Mouse (Mus musculus): ENCODE measurements around the gene Tmem30b. TPM values are rescaled to one million over a fixed set of nuclear protein-coding genes. Genes with fewer than 3 reads are reported as not detected.

Gene Tmem30b
- polyA plus RNA-seq, 1 experiment from 2014 or later: 31.9 TPM

DNA sequence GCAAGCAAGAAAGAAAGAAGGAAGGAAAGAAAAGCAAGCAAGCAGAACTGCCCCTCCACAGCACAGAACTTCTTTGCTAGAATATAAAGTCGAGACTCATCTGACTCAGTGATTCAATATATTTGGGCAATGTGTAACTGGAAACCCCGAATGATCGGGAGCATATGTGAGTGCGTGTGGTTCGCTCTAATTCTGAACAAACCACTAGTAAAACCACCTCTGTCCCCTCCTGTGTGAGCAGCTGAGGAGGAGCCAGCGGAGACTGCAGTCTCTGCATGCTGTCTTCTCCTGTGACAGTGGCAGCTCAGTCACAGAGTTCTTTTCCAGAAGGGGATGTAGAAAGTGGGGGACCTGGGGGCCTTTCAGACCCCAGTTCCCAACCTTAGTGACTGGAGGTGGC, 31.5 kb downstream of the Tmem30b start:
- H3K27me3 ChIP-seq (ENCODE audit: insufficient read depth, low read length): no peaks in the 10 kb centered on the region
- no peak overlapping the region for H3K4me2 ChIP-seq (ENCODE audit: low read length)
- no peak overlapping the region for H3K4me3 ChIP-seq (replicated peaks; ENCODE audit: low read depth, low read length)
- no peak for TF ChIP-seq CTCF (IDR thresholded peaks at IDR 0.05; ENCODE audit: low read depth)
- H3K27ac ChIP-seq: no peak overlapping the region
- 63% methylated on average over 6 of the region's 6 CpGs for WGBS
- no peaks in the 10 kb centered on the region for H3K9me3 ChIP-seq (replicated peaks; ENCODE audit: low read length)
- H3K36me3 ChIP-seq (ENCODE audit: insufficient read depth, low read length): no peaks in the 10 kb centered on the region
- ATAC-seq (replicated peaks; ENCODE audit: low FRiP score, low read depth) (no peak), DNase-seq (ENCODE audit: low spot score) (no peak)
- no peaks in the 10 kb centered on the region for H3K4me1 ChIP-seq (replicated peaks; ENCODE audit: insufficient read depth, low read length)
- no peak overlapping the region for H3K9ac ChIP-seq (ENCODE audit: low read depth, low read length)

GRCm38 (mm10) chr12:73513958-73514357, 32.2 kb downstream of the Tmem30b start:
- no peak for TF ChIP-seq CTCF (IDR thresholded peaks at IDR 0.05; ENCODE audit: low read depth)
- no peak overlapping the region for H3K4me3 ChIP-seq (replicated peaks; ENCODE audit: low read depth, low read length)
- no peaks in the 10 kb centered on the region for H3K4me1 ChIP-seq (replicated peaks; ENCODE audit: insufficient read depth, low read length)
- H3K27me3 ChIP-seq (ENCODE audit: insufficient read depth, low read length): no peaks in the 10 kb centered on the region
- no peak for DNase-seq (ENCODE audit: low spot score)
- no peak overlapping the region for H3K9ac ChIP-seq (ENCODE audit: low read depth, low read length)
- no peaks in the 10 kb centered on the region for H3K9me3 ChIP-seq (replicated peaks; ENCODE audit: low read length)
- ATAC-seq (replicated peaks; ENCODE audit: low FRiP score, low read depth): no peak
- WGBS: 87% methylated on average over 10 of the region's 10 CpGs
- no peak overlapping the region for H3K4me2 ChIP-seq (ENCODE audit: low read length)
- no peaks in the 10 kb centered on the region for H3K36me3 ChIP-seq (ENCODE audit: insufficient read depth, low read length)
- H3K27ac ChIP-seq: no peak overlapping the region

DNA sequence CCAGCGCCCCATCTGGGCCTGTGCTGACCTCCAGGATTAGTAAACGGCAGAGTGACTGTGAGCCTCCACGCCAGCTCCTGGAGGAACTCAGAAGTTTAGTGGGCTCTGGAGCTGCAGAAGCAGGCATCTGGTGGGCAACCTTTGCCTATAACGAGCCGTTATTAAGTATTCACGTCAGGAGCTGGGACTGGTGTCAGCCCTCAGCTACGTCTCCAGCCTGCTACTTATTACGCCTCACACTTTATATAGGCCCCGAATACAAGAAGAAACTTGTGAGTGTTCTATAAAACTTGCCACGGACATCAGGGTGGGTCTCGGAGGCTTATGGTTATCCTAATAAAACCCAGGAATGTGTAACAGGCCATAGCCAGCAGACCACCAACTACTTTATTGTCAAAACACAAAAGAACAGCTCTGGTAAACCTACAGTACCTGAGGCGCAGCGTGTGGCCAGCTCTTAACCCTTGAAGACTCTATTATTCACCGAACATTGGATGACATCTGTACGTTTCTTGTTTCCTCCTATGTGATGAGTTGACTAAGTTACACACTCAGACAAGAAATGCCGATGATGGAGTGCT, 34.6 kb downstream of the Tmem30b start:
- no peak overlapping the region for H3K27ac ChIP-seq
- DNase-seq (ENCODE audit: low spot score) (no peak), ATAC-seq (replicated peaks; ENCODE audit: low FRiP score, low read depth) (no peak)
- H3K9me3 ChIP-seq (replicated peaks; ENCODE audit: low read length): no peaks in the 10 kb centered on the region
- no peaks in the 10 kb centered on the region for H3K4me1 ChIP-seq (replicated peaks; ENCODE audit: insufficient read depth, low read length)
- H3K9ac ChIP-seq (ENCODE audit: low read depth, low read length): no peak overlapping the region
- WGBS: 80% methylated on average over 16 of the region's 16 CpGs
- no peak overlapping the region for H3K4me3 ChIP-seq (replicated peaks; ENCODE audit: low read depth, low read length)
- no peaks in the 10 kb centered on the region for H3K27me3 ChIP-seq (ENCODE audit: insufficient read depth, low read length)
- no peaks in the 10 kb centered on the region for H3K36me3 ChIP-seq (ENCODE audit: insufficient read depth, low read length)
- TF ChIP-seq CTCF (IDR thresholded peaks at IDR 0.05; ENCODE audit: low read depth): no peak
- H3K4me2 ChIP-seq (ENCODE audit: low read length): no peak overlapping the region

- H3K9me3 ChIP-seq (replicated peaks; ENCODE audit: low read length): no peaks in the 10 kb centered on the region
Measured at GRCm38 (mm10) chr12:73507105-73507504, 39.1 kb downstream of the Tmem30b start.

DNA sequence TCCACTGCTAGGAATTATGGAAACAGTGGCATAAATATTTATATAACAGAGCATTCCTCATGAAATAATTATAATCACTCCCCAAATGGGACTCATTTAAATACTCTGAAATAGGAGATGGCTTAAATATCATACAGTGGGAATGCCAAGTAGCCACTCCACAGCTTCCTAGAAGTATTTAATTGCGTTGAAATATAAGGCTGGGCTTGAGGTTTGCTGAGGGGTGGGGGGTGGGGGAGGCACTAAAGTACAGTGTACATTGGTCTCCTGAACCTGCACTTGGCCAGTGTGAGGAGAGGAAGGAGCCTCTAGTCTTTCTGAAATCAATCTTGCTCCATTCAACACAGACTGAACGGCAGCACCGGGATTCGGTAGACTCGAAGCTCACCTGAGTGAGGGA, 39.5 kb downstream of the Tmem30b start:
- H3K27me3 ChIP-seq (ENCODE audit: insufficient read depth, low read length): no peaks in the 10 kb centered on the region
- ATAC-seq (replicated peaks; ENCODE audit: low FRiP score, low read depth) (no peak), DNase-seq (ENCODE audit: low spot score) (no peak)
- no peak overlapping the region for H3K9ac ChIP-seq (ENCODE audit: low read depth, low read length)
- H3K27ac ChIP-seq: no peak overlapping the region
- TF ChIP-seq CTCF (IDR thresholded peaks at IDR 0.05; ENCODE audit: low read depth): no peak
- no peak overlapping the region for H3K4me3 ChIP-seq (replicated peaks; ENCODE audit: low read depth, low read length)
- H3K4me2 ChIP-seq (ENCODE audit: low read length): peak overlapping the region; percentile 31; the same call in 1 of the 2 replicates
- no peaks in the 10 kb centered on the region for H3K4me1 ChIP-seq (replicated peaks; ENCODE audit: insufficient read depth, low read length)
- H3K36me3 ChIP-seq (ENCODE audit: insufficient read depth, low read length): no peaks in the 10 kb centered on the region
- 46% methylated on average over 5 of the region's 5 CpGs for WGBS
- no peaks in the 10 kb centered on the region for H3K9me3 ChIP-seq (replicated peaks; ENCODE audit: low read length)

More at GRCm38 (mm10) chr12:73507105-73507504, 39.1 kb downstream of the Tmem30b start:
- Histone ChIP-seq H3K4me2 (ENCODE audit: low read length) (peak overlapping the region; percentile 31; the same call in 1 of the 2 replicates), H3K36me3 (ENCODE audit: insufficient read depth, low read length) (no peaks in the 10 kb centered on the region), H3K27me3 (ENCODE audit: insufficient read depth, low read length) (no peaks in the 10 kb centered on the region), H3K4me3 (replicated peaks; ENCODE audit: low read depth, low read length) (no peak overlapping the region), H3K9ac (ENCODE audit: low read depth, low read length) (no peak overlapping the region), H3K27ac (no peak overlapping the region), H3K4me1 (replicated peaks; ENCODE audit: insufficient read depth, low read length) (no peaks in the 10 kb centered on the region)
- TF ChIP-seq CTCF (IDR thresholded peaks at IDR 0.05; ENCODE audit: low read depth): no peak
- DNase-seq (ENCODE audit: low spot score) (no peak), ATAC-seq (replicated peaks; ENCODE audit: low FRiP score, low read depth) (no peak)
- WGBS: 46% methylated on average over 14 of the region's 14 CpGs

DNA sequence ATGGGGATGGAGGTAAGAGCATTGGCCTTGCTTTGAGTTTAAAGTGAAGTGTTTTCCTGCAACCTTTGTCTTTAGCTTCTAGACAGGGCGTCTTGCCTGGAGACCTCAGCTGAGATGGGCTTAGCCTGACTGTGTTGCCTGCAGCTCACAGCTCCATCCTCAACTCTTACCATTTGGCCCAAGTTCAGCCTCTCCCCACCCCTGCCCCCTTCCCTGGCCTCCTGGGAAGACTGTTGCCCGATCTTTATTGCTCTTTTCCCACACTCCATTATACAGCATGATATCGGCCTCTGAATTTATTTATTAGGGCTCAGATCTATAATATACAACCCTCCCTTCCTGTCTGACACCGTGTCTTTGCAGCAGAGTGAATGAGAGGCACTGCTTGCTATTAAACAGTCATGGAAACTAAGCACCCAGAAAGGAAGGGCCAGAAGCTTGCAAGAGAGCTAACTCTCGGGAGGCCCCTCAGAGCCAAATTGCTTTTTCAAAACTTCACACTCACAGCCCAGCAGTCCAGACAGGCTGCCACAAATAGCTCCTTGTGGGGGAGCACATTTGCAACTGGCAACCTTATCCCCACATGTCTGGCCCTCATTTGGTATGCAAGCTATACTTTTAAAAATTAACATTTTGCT, 45.4 kb downstream of the Tmem30b start:
- Histone ChIP-seq H3K4me2 (ENCODE audit: low read length) (no peak overlapping the region), H3K27ac (no peak overlapping the region), H3K9me3 (replicated peaks; ENCODE audit: low read length) (no peaks in the 10 kb centered on the region), H3K4me3 (replicated peaks; ENCODE audit: low read depth, low read length) (no peak overlapping the region), H3K27me3 (ENCODE audit: insufficient read depth, low read length) (no peaks in the 10 kb centered on the region), H3K4me1 (replicated peaks; ENCODE audit: insufficient read depth, low read length) (no peaks in the 10 kb centered on the region), H3K9ac (ENCODE audit: low read depth, low read length) (no peak overlapping the region), H3K36me3 (ENCODE audit: insufficient read depth, low read length) (no peaks in the 10 kb centered on the region)
- ATAC-seq (replicated peaks; ENCODE audit: low FRiP score, low read depth) (no peak), DNase-seq (ENCODE audit: low spot score) (peak; percentile 50)
- 21% methylated on average over 5 of the region's 5 CpGs for WGBS
- no peak for TF ChIP-seq CTCF (IDR thresholded peaks at IDR 0.05; ENCODE audit: low read depth)
